Mouse (Mus musculus): ENCODE data around the gene Gm20388.

DNA sequence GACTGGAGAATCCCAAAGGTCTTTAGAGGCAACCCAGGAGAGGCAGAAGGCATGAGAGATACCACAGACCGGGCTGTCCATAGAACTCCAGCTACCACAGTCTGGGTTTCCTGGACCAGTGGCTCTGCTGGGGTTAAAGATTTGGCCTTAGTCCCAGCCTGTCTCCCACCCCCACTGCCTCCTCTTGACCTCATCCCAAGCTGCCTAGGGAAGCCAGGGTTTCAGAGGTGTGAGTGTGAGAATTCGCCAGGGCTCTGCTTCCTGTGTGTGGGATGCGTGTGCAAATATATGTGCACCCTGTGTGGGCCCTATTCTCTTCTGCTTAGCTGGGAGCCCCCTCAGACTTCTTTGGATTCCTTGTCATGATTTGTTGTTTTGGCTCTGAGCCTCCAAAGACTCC is 894.1 kb downstream of the Gm20388 start:
- no peak for TF ChIP-seq CTCF (IDR thresholded peaks at IDR 0.05; ENCODE audit: extremely low read depth, insufficient read depth, low read length)
- TF ChIP-seq POLR2A (IDR thresholded peaks at IDR 0.05; ENCODE audit: extremely low read depth, insufficient read depth, low read length), result no peak

All from cortical plate, adult 2 months (tissue).